Mouse (Mus musculus): Measurements from ENCODE around the gene Ctnna3.
A peak's percentile ranks its signal among the peaks of the same experiment; 100 is the strongest.

DNA sequence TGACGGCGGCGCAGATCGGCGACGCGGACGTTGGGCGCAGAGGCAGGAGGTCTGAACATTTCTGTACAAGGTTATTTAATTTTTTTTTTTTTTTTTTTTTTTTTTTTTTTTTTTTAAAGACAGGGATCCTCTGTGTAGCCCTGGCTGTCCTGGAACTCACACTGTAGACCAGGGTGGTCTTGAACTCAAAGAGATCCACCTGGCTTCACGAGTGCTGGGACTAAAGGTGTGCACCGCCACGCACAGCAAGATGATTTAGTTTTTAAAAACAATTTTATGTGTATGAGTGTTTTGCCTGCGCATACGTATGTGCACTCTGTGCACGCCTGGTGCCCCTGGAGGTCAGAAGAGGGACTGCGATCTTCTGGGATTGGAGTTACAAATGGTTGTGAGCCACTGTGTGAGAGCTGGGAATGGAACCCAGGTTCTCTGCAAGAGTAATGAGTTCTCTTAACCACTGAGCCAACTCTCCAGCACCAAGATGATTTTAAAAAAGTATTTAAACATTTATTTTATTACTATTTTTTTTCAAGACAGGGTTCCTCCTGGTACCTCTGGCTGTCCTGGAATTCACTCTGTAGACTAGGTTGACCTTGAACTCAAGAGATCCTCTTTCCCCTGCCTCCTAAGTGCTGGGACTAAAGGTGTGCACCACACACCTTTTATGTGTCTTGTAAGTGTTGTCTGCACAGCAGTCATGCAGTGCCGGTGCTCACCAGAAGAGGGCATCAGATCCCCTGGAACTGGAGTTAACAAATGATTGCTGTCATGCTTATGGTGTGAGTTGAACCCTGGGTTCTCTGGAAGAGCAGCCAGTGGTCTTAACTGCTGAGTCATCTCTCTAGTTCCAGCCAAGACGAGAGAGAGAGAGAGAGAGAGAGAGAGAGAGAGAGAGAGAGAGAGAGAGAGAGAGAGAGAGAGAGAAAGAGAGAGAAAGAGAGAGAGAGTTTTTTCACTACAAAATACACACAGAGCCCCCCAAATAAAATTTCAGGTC, 7.9 kb upstream of the Ctnna3 start, which contains the start of gene Gm7075:
- TF ChIP-seq POLR2A (IDR thresholded peaks at IDR 0.05; ENCODE audit: extremely low read depth, insufficient read depth, low read length) (no peak), CTCF (IDR thresholded peaks at IDR 0.05; ENCODE audit: extremely low read depth, insufficient read depth, low read length) (peak; percentile 43)
